Mouse (Mus musculus) bone marrow macrophage, adult 2 months (primary cell): ENCODE data around the gene N4bp2l2.

Experiments
- CTCF ChIP-seq: IDR thresholded peaks from 2 replicates; pipeline ENCODE4 v1.5.1; 2012; ENCODE audit warnings: low read depth, mild to moderate bottlenecking, low read length, moderate library complexity
- POLR2A ChIP-seq: IDR thresholded peaks from 2 replicates; pipeline ENCODE4 v1.6.1; 2012; ENCODE audit warnings: mild to moderate bottlenecking, low read depth, low read length, borderline replicate concordance

- TF ChIP-seq POLR2A (no peak), CTCF (no peak)
Measured at GRCm38 (mm10) chr5:150597088-150597487, 68.9 kb downstream of the N4bp2l2 start, which contains the start of gene N4bp2l1.
